Mouse (Mus musculus) right cerebral cortex, postnatal 25 days (tissue): ENCODE measurements around the gene Wdr54.

Source experiments
- DNase-seq: peaks from one replicate; pipeline ENCODE4 v3.0.0; 2022

Wdr54 gene

DNA sequence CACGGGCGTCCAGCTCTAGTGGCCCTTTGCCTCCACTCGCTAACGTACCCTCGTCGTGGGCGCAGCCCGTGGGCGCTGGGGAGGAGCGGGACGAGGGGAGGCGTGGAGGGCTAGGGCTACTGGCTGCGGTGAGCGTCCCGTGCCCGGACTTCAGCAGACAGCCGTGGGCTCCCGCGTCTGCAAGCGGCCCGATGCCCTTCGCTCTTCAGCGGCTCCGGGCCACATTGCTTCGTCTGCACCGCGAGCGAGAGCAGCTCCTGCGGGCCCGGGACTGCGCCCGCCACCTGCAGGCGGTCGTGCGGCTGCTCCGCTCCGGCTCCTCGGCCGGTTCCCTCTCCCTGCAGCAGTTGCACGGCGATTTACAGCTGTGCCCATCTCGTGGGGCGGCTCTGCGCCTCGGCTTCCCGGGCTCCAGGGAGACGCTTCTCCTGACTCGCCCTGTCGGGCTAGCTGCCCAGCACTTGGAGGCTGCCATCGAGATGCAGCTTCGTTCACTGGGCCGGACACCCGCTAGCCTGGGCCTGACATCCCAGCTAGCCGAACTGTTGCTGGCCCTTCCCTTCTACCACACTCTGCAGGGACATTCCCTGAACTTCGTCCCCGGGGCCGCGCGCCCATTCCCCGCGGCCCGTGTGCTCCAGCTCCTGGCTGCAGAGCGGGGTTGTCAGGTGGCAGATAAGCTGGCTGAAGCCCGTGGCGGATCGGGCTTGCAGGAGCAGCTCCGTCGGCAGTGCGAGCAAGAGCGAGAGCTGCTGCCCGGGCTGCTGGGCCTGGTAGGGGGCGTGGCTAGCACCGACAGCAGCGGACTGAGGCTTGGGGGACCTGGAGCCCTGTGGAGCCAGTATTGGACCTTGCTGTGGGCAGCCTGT is 54.3 kb downstream of the Wdr54 start:
- DNase-seq = peak; percentile 72

DNA sequence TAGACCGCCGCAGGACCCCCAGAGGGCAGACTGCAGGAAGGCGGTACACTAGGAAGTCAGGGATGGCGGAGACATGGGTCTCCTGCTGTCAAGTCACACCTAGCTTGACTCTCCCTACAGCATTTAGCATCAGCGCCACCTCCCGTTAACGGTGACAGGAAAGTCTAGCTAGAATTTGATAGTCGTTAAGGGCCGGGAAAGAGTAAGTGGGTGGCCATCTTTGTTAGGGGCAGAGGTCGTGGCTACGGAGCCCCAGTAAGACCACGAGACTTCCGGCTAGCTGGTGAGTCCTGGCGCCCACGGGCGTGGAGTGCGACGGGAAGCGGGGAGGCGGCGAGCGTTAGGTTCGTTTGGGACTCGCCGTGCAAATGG is 54.9 kb downstream of the Wdr54 start, which contains the start of the genes Ccdc142 and Gm42688:
Ccdc142 (plus strand) TSS at position 286 of the 372 bp plus-strand sequence.
Gm42688 (plus strand) TSS at position 302 of the 372 bp plus-strand sequence.
- peak; percentile 87 for DNase-seq
